Mouse (Mus musculus): Measurements from ENCODE around the gene Trem3. TPM values are rescaled to one million over a fixed set of nuclear protein-coding genes. Genes with fewer than 3 reads are reported as not detected.

Trem3 gene
- total RNA-seq, 2 experiments from 2014 or later = not detected

GRCm38 (mm10) chr17:48278381-48278780, 30.8 kb downstream of the Trem3 start:
- Histone ChIP-seq H3K4me3 (no peak overlapping the region), H3K27ac (no peak overlapping the region)
- no peak for TF ChIP-seq CTCF (conservative IDR thresholded peaks at IDR 0.05)
- DNase-seq (ENCODE audit: low spot score in 2 of 2) = no peak

DNA sequence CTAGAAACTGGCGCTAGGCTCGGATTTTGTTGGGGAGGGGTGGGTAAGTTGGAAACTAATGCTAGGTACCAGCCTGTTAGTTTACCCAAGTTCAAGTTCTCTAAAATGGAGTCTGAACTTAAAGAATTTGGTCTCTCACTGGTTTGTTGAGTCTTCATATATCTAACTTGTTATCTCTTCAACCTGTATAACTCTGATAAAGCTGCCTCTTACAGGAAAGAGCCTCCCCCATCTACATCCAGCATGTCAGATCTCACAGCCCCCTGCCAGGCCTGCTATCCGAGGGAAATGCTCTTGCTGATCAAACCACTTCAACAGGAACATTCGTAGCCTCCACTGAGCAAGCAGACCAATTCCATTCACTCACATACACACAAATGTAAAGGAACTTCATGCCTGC, 31.4 kb downstream of the Trem3 start:
- Histone ChIP-seq H3K4me3 (no peak overlapping the region), H3K27ac (no peak overlapping the region)
- DNase-seq (ENCODE audit: low spot score in 2 of 2) = no peak
- TF ChIP-seq CTCF (conservative IDR thresholded peaks at IDR 0.05) = no peak

GRCm38 (mm10) chr17:48280943-48281738, 33.6 kb downstream of the Trem3 start:
- TF ChIP-seq CTCF (conservative IDR thresholded peaks at IDR 0.05) = no peak
- H3K4me3 ChIP-seq = no peak overlapping the region
- no peak overlapping the region for H3K27ac ChIP-seq
- DNase-seq (ENCODE audit: low spot score in 2 of 2) = no peak

GRCm38 (mm10) chr17:48281739-48282085, 34.1 kb downstream of the Trem3 start:
- Histone ChIP-seq H3K4me3 (no peak overlapping the region), H3K27ac (no peak overlapping the region)
- TF ChIP-seq CTCF (conservative IDR thresholded peaks at IDR 0.05) = no peak
- no peak for DNase-seq (ENCODE audit: low spot score in 2 of 2)

DNA sequence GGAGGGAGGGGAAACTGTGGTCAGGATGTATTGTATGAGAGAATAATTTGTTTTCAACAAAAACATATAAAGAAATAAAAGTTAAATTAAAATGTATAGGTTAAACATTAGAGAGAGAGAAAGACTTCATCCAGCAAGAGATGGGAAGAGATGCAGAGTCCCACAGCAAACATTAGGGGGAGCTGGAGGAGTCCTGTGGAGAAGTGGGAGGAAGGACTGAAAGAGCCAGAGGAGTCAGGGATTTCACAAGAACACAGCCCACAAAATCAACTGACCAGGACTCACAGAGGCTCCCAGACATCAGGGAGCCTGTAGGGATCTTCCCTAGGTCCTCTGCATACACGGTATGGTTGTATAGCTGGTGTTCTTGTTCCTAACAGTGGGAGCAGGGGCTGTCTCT, 39.2 kb downstream of the Trem3 start:
- Histone ChIP-seq H3K27ac (no peak overlapping the region), H3K4me3 (no peak overlapping the region)
- DNase-seq (ENCODE audit: low spot score in 2 of 2) = no peak
- TF ChIP-seq CTCF (conservative IDR thresholded peaks at IDR 0.05) = peak; percentile 34

DNA sequence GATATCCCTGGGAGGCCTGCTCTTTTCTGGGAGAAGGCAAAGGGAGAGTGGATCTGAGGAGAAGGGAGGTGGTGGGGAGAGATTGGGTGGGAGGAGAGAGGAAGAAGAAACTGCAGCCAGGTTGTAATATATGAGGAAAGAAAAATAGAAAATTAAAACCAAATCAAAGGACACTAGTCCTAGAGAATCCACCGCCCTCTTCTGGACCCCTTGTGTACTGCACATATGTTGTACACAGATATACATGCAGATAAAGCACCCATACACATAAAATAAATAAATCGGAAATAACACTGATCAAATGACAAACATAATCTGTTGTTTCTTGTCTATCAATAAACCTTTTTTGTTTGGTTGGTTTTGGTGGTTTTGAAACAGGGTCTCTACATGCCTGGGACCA, 39.7 kb downstream of the Trem3 start:
- peak; percentile 48 for TF ChIP-seq CTCF (conservative IDR thresholded peaks at IDR 0.05)
- Histone ChIP-seq H3K27ac (no peak overlapping the region), H3K4me3 (no peak overlapping the region)
- DNase-seq (ENCODE audit: low spot score in 2 of 2) = no peak

- no peak for TF ChIP-seq CTCF (conservative IDR thresholded peaks at IDR 0.05)
Observed at GRCm38 (mm10) chr17:48293500-48294194, 46.1 kb downstream of the Trem3 start.

GRCm38 (mm10) chr17:48299203-48299602, 51.6 kb downstream of the Trem3 start, which contains the start of gene Treml2:
Gene Treml2 (plus strand): TSS chr17:48299498.
- Histone ChIP-seq H3K4me3 (no peak within 1 kb of the TSS), H3K27ac (no peak within 1 kb of the TSS)
- DNase-seq (ENCODE audit: low spot score in 2 of 2) = no peak
- no peak for TF ChIP-seq CTCF (conservative IDR thresholded peaks at IDR 0.05)

More at GRCm38 (mm10) chr17:48293500-48294194, 46.1 kb downstream of the Trem3 start:
- no peak overlapping the region for H3K4me3 ChIP-seq
- no peak overlapping the region for H3K27ac ChIP-seq
- DNase-seq (ENCODE audit: low spot score in 2 of 2) = no peak

DNA sequence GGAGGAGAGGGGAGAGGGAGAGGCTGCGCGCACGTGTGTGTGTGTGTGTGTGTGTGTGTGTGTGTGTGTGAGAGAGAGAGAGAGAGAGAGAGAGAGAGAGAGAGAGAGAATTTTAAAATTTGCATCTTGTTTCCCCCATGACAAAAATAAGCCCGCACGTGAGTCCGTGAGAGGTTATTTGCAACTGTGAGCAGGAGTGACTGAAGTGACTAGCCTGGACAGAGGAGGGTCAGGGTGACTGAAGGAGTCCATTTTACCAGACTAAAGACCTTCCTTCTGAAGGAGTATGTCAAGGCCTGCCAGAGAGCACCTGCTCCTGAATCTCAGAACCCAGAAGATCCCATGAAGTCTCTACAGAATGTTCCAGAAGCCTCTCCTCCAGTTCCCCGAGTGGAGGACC, 52.2 kb downstream of the Trem3 start:
- Histone ChIP-seq H3K27ac (no peak overlapping the region), H3K4me3 (no peak overlapping the region)
- TF ChIP-seq CTCF (conservative IDR thresholded peaks at IDR 0.05) = no peak
- DNase-seq (ENCODE audit: low spot score in 2 of 2) = no peak

- TF ChIP-seq CTCF (conservative IDR thresholded peaks at IDR 0.05) = no peak
- DNase-seq (ENCODE audit: low spot score in 2 of 2) = no peak
- no peak overlapping the region for H3K4me3 ChIP-seq
- H3K27ac ChIP-seq = no peak overlapping the region
Observed at GRCm38 (mm10) chr17:48300199-48300598, 52.6 kb downstream of the Trem3 start.

GRCm38 (mm10) chr17:48300861-48301260, 53.3 kb downstream of the Trem3 start:
- Histone ChIP-seq H3K27ac (no peak overlapping the region), H3K4me3 (no peak overlapping the region)
- DNase-seq (ENCODE audit: low spot score in 2 of 2) = no peak
- no peak for TF ChIP-seq CTCF (conservative IDR thresholded peaks at IDR 0.05)

DNA sequence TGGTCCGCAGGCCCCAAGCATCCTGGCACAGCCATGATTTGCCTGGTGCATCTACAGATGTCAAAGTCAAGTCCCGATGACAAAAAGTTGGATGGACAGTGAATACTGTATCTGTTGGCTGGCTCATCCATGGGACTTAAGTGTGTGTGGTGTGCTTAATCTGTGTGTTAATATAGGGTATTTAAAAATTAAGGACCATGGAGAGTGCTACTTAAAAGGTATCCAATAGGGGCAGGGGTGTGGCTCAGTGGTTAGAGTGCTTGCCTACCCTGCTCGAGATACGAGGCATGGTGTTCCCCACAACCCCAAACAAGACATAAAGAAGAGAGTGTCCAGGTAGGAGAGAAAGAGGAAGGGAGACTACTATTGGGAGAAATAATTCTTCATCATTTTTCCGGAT, 54.2 kb downstream of the Trem3 start:
- no peak for TF ChIP-seq CTCF (conservative IDR thresholded peaks at IDR 0.05)
- H3K4me3 ChIP-seq = no peak overlapping the region
- no peak overlapping the region for H3K27ac ChIP-seq
- no peak for DNase-seq (ENCODE audit: low spot score in 2 of 2)

Other genes with a start within 250 kb of the Trem3 start
- gene 1700122O11Rik, start 209.5 kb upstream of the Trem3 start, total RNA-seq (2021) = not detected
- not detected for gene 1700067P10Rik, start 158.5 kb upstream of the Trem3 start, total RNA-seq (2021)
- gene 9830107B12Rik, start 101.5 kb upstream of the Trem3 start, total RNA-seq (2021) = not detected
- gene A530064D06Rik, start 80.5 kb upstream of the Trem3 start, total RNA-seq (2021) = not detected
- not detected for gene Trem1, start 15.0 kb upstream of the Trem3 start, total RNA-seq (2021)
- gene Treml4, start 16.5 kb downstream of the Trem3 start, total RNA-seq (2021) = not detected
- gene Treml2, start 51.7 kb downstream of the Trem3 start, total RNA-seq (2021) = under 1 TPM; 0.25 to 0.36 TPM
- gene B430306N03Rik, start 68.4 kb downstream of the Trem3 start, total RNA-seq (2021) = not detected
- gene Trem2, start 98.6 kb downstream of the Trem3 start, total RNA-seq (2021) = 10 to 100 TPM; 10.1 to 10.6 TPM
- gene Treml1, start 112.1 kb downstream of the Trem3 start, total RNA-seq (2021) = not detected
- gene Nfya, start 162.1 kb downstream of the Trem3 start, total RNA-seq (2021) = 10 to 100 TPM; 21.4 to 26.7 TPM
- gene Oard1, start 162.2 kb downstream of the Trem3 start, total RNA-seq (2021) = 10 to 100 TPM; 11.1 to 15.1 TPM
- gene Apobec2, start 185.2 kb downstream of the Trem3 start, total RNA-seq (2021) = under 1 TPM in 1 of 2 experiments, not detected in 1; 0.33 TPM
- gene Tspo2, start 203.7 kb downstream of the Trem3 start, total RNA-seq (2021) = not detected
- under 1 TPM; 0.37 to 0.92 TPM for gene Unc5cl, start 207.1 kb downstream of the Trem3 start, total RNA-seq (2021)

Measured in layer of hippocampus, adult 2 months (tissue).